Mouse (Mus musculus) natural killer cell, adult 2 months (primary cell): Measurements from ENCODE around the gene Scgb2a2.
A peak's percentile ranks its signal among the peaks of the same experiment; 100 is the strongest.
"Not testable (repeated sequence)": the region's sequence is repeated elsewhere in the genome, so short reads cannot be mapped to it uniquely, and the experiment has no call there.

Source experiments
- DNase-seq, 2 experiments: peaks; one replicate each; pipeline ENCODE4 v3.0.0; 2022; ENCODE audit warnings: low spot score in 2 of 2

Gene Scgb2a2

GRCm38 (mm10) chr19:9847262-9847661 lies at the start of gene Scgb2a2:
TSS of gene Scgb2a2 (plus strand) at chr19:9847562.
- DNase-seq = no peak

- DNase-seq = peak; percentile 28 to 50
Observed at GRCm38 (mm10) chr19:9836581-9837340, 10.6 kb upstream of the Scgb2a2 start.

- DNase-seq = no peak
Observed at GRCm38 (mm10) chr19:9837341-9837715, 10.0 kb upstream of the Scgb2a2 start.

- DNase-seq = not testable (repeated sequence)
Observed at GRCm38 (mm10) chr19:9849368-9850075, 2.2 kb downstream of the Scgb2a2 start.

- DNase-seq = not testable (repeated sequence)
Observed at GRCm38 (mm10) chr19:9860821-9861220, 13.5 kb downstream of the Scgb2a2 start.

GRCm38 (mm10) chr19:9864856-9865255 lies 17.5 kb downstream of the Scgb2a2 start:
- no peak for DNase-seq

- DNase-seq = no peak
Observed at GRCm38 (mm10) chr19:9865466-9865865, 18.1 kb downstream of the Scgb2a2 start.

- no peak for DNase-seq
Observed at GRCm38 (mm10) chr19:9878186-9878835, 30.9 kb downstream of the Scgb2a2 start.

- DNase-seq = no peak
Observed at GRCm38 (mm10) chr19:9886348-9886747, 39.0 kb downstream of the Scgb2a2 start.

GRCm38 (mm10) chr19:9886771-9887170 lies 39.4 kb downstream of the Scgb2a2 start:
- no peak for DNase-seq

- DNase-seq = no peak
Observed at GRCm38 (mm10) chr19:9896067-9896466, 48.7 kb downstream of the Scgb2a2 start.

GRCm38 (mm10) chr19:9898339-9899066 lies 51.1 kb downstream of the Scgb2a2 start:
- no peak for DNase-seq

GRCm38 (mm10) chr19:9899072-9899779 lies 51.9 kb downstream of the Scgb2a2 start, which contains the start of gene Incenp:
TSS of gene Incenp (minus strand) at chr19:9899551.
- peak; percentile 93 to 95 for DNase-seq

GRCm38 (mm10) chr19:9899780-9900146 lies 52.4 kb downstream of the Scgb2a2 start:
- DNase-seq = no peak

- not testable (repeated sequence) for DNase-seq
Observed at GRCm38 (mm10) chr19:9900696-9901095, 53.3 kb downstream of the Scgb2a2 start.
